Mouse (Mus musculus) c-Kit-positive CD71-positive TER-119-negative erythroid progenitor cells, embryonic 14.5 days (primary cell): ENCODE data around the gene Prr19.
A peak's percentile ranks its signal among the peaks of the same experiment; 100 is the strongest.

Experiments used
- DNase-seq: peaks from one replicate; pipeline ENCODE4 v3.0.0-alpha.2; 2013; ENCODE audit warnings: low read depth

The Prr19 gene

DNA sequence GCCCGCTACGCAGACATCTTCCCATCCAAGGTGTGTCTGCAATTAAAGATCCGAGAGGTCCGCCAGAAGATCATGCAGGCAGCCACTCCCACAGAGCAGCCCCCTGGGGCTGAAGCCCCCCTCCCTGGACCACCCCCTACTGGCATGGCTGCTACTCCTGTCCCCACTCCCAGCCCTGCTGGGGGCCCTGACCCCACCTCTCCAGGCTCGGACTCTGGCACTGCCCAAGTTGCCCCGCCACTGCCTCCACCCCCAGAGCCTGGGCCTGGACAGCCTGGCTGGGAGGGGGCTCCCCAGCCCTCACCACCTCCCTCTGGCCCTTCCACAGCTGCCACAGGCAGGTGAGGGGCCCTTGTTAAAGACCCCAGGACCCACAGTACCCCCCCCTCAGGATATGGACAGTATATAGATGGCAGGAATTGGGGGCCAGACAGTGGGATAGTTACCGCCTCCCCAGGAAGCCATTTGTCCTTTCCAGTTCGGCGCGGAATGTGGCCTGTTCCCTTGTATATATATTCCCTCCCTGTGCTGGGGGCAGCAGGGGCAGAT lies 7.9 kb upstream of the Prr19 start:
- DNase-seq = no peak

DNA sequence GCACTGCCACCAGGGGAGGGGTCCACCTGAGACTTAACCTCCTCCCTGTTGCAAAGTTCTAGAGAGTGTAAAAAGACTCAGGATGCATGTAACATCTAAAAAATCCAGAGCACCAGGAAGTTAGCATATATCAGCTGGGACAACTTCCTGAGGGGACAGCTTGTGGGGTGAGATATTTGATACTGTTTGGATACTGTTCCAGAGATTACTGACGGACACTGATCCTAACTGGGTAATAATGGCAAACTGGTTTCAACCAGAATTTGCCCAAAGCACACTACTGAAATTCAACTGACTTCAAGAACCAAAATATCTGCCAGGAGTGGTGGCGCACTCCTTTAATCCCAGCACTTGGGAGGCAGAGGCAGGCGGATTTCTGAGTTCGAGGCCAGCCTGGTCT lies 6.7 kb upstream of the Prr19 start:
- no peak for DNase-seq

DNA sequence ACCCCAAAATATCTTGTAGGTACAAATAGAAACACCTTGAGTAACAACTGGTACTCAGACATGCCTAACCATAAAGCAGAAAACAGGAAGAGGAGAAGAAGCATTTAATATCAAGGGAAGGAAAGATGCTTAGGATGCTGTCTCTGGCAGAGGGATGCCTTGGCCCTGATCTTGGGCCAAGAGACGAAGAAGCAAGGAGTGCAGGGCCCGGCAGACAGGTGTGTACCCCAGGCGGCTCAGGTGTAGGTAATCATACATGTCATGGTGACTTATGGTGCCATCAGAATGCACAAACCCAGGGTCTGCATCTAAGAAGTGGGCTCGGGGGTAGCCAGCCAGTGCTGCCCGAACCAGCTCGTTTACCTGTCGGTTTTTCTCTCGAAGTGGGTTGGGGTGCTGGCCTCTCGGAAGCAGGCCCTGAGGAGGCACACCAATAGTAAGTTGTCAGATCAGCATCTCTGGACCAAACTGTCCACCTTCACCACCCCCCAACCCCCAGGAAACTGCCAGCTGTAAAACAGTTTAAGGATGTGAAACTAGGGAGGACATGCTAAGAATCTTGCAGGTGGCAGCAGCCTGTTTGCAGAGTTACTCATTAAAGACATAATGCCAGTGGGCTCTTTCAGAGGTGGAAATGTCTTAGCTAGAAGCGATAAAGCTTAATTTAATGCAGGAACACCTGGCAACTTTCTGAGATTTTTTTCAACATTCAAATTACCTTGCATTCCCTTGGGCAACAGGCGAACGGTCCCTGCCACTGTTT lies 6.1 kb upstream of the Prr19 start:
- no peak for DNase-seq

DNA sequence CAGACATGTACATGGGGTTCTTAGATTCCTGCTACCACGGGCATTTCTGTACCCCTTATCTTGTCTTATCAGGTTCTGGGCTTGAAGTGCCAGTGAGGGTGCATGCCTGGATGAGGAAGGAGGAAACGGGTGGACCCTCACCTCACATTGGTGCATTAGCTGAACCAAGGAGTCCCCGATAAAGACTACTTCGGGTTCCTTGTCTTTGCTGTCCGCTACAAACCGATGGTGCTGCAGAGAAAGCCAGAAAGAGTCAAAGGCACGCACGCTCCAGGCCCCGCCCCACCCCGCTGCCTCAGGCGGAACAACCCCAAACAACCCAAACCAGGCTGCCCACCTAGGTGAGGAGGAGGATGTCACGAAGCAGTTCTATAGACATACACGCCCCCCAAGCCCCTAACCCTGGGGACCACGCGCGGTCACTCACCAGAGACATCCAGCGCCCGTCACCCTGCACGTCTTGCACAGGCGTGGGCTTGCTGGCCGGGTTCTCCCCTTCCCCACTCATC lies 4.2 kb upstream of the Prr19 start:
- no peak for DNase-seq

DNA sequence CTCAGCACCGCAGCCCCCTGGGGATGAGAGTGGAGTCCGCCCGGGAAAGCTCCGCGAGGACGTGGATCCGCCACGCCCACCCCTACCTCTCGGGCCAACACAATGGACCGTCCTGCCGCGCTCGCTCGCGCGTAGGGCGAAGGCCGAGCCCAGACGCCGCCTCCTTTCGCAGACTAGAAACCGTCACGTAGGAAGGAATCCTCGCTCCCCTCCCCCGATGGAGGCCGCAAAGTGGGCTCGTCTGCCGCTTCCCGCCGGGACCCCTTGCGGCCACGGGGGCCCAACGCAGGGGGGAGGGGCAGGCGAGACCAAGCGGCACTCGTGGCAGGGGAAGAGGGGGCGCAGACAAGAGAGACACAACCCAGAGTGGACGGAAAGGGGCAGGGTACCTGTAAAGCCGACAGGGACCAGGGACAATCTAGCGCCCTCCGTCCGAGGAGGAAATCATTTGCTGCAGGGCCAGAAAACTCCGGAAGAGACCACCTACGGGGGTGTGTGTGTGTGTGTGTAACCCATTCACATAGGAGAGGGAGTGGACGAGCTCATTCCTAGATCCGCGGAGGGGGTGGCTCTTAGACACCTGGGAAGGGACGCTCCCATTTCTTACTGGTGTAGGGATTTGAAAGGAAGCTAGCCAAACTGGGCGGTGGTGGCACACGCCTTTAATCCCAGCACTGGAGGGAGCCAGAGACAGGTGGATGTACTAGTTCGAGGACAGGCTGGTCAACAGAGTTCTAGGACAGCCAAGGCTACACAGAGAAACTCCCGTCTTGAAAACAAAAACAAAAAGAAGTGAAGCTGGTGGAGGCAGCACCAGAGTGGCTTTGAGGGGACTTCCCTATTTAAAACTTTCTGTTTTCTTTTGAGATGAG lies 3.5 kb upstream of the Prr19 start, which contains the start of gene Pafah1b3:
Gene Pafah1b3 (minus strand): TSS at position 533 of the 872 bp plus-strand sequence.
- no peak for DNase-seq

DNA sequence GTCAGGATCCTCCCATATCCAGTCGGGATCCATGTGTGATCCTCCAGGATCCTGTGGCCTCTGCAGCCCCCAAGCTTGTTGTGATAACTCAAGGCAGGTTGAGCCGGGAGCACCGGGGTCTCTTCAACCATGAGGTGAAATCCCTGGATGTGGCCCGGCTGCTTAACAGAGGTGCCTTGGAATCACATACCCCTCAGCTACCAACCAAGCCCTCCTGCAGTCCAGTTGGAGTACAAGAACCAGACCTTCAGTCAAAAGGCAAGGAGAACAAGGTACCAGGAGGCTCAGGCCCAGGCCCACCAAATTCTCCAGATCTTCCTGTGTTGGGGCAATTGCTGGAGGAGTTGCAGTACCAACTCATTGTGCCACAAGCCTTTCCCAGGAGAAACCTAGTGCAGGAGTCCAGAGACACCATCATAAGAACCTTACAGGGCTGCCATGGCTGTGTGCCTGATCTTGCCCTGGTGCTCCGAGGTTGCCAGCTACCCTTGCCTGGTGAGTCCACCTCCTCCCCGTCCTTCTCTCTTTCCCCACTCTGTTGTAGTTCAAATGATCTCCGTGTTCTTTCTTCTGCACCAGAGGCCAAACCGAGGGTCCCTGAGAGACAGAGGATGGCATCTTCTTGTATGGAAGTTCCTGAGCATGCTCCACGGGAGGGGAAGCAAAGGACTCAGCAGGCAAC lies 1.9 kb downstream of the Prr19 start:
- DNase-seq = no peak

DNA sequence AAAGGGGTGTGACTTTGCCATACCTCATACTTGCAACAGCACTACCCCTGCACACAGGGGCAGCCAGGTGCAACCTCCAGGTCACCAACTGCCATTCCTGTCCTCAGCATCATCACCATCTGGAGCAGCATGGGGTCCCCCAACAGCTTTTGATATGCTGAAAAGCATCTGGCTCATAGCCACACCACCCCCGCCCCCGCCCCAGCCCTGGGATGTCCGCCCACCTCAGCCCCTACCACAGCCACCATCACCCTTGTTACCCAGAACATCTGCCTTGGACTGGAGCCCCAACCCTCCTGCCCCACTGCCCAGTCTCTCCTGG lies 2.4 kb downstream of the Prr19 start:
- no peak for DNase-seq

DNA sequence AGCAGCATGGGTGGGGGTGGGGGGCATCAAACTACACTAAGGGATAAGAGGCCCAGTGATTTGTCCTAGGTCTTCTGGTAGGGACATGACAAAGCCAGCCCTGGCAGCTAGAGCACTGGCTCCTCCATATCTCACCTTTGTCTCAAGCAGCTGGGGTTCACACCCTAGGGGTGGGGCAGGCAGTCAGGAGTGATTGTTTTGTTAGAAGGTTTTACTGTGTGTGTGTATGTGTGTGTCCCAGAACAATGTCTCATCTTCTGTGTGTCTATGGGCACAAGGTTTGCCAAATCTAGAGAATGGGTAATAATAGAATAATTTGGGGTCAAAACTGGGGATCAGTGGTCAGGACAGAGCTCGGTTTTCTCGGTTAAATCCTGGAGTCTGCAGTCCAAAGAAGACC lies 4.3 kb downstream of the Prr19 start:
- DNase-seq = no peak

DNA sequence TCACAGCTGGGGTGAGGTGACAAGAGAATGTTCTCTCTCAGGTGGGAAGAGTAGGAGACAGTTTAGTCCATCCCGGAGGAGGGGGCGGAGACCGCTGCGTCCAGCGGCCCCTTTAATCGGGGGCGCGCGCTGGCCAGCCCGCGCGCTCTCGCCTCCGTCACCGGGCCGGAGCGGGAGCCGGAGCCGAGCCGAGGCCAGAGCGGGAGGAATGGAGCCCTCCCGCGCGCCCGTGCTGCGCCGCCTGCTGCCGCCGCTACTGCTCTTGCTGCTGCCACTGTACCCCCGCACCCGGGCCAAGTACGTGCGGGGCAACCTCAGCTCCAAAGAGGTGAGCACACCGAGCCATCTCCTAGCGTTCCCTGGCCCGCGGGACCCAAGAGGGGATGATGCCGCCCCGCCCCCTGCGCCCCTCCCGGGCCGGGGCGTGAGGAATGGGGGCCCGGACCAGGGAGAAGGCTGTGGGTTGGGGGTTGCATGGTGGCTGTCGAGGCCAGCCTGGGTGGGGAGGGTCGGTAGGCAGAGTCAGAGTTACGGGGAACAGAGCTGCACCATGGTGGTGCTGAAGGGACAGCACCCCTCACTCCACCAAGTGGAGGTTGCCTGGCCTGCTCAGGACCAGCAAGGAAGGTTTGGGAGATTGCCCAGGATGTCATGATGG lies 4.9 kb downstream of the Prr19 start, which contains the start of gene Tmem145:
Gene Tmem145 (plus strand): TSS at position 151 of the 658 bp plus-strand sequence.
- no peak for DNase-seq

DNA sequence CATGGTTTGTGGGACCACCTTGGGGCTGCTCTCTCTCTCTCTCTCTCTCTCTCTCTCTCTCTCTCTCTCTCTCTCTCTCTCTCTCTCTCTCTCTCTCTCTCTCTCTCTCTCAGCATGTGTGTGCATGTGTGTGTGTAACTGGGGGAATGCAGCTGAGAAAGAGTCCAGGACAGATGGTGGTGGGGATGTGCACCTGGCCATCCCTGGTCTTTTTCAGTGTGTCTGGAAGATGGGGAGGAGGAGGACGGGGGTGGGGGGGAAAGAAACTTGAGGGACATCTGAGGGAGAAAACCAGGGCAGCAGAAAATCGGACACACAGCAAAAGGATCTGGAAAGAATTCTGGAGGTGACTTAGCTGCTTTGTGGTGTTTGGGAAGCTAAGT lies 5.4 kb downstream of the Prr19 start:
- no peak for DNase-seq

DNA sequence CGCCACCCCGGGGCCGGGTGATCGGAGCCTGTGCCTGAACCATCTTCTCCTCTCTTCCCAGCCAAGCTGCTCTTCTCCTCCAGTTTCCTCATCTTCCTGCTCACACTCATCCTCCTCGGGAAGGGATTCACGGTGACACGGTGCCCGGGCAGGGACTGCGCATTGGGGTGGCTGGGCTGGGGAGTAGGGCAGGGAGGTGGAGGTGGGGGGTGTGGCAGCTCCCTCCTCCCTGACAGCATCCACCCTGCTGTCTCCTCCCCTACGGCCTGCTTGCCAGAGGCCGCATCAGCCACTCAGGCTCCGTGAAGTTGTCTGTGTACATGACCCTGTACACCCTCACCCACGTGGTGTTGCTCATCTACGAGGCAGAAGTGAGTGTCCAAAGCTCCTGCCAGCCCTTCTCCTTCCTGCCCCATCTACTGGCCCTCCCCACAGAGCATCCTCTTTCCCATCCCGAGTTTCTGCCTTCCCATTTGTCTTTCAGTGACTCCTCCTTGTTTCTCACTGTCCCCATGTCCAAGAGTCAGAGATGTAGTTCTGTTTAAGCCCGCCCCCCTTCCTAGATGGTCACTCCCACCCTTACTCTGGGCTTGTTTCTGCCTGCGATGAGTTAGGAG lies 7.6 kb downstream of the Prr19 start:
- DNase-seq = no peak

DNA sequence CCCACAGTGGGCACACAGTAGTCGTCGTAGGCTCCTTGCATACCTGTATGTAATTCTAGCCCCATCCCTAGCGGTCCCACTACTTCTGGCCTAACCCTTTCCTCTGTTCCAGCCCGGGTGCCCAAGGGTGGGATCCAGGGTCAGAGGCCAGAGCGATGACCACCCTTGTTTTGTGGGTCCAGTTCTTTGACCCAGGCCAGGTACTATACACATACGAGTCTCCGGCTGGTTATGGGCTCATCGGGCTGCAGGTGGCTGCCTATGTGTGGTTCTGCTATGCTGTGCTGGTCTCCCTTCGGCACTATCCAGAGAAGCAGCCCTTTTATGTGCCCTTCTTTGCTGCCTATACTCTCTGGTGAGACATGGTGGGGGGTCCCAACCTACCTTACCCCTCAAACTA lies 8.2 kb downstream of the Prr19 start:
- DNase-seq = no peak

DNA sequence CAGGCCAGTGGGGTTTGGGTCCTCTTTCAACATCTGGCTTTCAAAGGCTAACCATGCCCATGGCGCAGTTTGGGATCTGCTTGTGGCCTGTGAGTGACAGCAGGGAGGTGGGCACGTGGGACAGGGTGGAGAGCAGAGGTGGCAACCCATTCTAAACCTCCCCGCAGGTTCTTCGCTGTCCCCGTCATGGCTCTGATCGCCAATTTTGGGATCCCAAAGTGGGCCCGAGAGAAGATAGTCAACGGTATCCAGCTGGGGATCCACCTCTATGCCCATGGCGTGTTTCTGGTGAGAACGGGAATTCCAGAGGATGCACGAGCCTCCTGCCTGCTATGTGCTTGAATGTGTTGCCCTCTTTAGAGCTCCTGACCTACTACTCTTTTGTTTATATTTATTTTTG lies 10.0 kb downstream of the Prr19 start:
- DNase-seq = no peak

DNA sequence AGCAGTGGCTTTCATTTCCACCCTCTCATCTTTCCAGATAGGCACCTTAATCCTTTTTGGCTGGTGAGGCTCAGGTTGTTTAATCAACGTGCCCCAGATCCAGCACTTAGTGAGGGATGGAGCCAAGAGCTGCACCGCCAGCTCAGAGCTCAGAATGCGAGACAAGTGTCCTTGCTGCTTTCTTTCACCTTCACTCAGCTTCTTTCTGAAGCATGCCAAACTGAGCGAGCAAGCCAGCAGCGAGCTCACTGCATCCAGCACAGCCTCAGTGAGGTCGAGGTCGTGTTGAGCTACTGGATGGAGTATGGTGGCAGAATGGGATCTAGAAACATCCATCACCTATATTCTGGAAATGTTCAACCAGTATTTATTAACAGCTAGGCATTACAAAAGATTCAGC lies 12.1 kb downstream of the Prr19 start:
- no peak for DNase-seq

DNA sequence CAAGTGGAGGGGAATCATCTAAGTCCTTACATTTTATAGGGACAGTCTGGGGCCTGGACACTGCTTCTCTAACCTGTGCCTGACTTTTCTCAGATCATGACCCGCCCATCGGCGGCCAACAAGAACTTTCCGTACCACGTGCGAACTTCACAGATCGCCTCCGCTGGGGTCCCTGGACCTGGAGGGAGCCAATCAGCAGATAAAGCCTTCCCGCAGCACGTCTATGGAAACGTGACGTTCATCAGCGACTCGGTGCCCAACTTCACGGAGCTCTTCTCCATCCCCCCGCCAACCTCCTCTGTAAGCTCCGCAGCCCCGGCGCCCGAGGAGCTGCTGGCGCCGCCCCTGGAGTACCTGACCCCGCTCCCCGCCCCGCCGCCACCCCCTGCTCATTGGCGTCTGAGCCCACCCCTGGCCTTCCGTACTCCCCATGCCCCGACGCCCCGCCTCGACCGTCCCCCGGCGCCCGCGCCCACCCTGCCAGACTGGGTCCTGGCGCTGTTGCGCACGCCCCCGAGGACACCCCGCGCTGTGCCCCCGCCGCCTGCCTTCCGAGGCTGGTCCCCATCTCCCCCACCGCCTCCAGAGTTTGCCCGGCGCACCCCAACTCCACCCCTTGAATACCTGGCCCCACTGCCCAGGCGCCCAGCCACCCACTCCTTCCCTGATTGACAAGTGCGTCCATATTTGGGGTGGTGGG lies 13.5 kb downstream of the Prr19 start:
- DNase-seq = no peak

DNA sequence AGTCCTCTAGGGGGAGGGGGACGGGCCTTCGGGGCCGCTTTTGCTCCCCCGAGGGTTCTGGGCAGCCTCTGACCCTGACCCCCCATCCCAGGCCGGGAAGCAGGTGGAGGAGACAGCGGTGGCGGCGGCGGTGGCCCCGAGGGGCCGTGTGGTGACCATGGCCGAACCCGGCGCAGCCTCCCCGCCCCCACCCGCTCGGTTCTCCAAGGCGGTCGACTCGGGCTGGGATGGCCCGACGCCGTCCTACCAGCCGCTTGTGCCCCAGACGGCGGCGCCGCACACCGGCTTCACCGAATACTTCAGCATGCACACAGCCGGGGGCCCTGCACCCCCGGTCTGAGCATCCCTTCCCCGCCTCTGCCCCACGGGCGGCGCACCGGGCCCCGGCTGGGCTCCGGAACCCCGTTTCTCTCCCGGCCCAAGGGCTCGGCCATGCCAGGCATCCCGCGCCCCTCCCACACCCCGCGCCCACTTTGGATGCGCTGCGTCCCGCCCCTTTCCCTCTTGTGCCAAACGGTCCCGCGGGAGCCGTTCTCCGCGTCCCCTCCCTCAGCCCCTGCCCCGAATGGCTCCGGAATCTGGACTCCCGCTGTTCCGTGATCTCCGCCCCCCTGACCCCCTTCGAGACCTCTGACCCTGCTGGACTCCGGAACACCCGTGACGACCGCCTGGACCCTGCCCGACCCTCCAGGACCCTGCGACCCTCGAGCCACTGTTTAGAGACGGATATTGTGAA lies 14.3 kb downstream of the Prr19 start:
- DNase-seq = no peak

DNA sequence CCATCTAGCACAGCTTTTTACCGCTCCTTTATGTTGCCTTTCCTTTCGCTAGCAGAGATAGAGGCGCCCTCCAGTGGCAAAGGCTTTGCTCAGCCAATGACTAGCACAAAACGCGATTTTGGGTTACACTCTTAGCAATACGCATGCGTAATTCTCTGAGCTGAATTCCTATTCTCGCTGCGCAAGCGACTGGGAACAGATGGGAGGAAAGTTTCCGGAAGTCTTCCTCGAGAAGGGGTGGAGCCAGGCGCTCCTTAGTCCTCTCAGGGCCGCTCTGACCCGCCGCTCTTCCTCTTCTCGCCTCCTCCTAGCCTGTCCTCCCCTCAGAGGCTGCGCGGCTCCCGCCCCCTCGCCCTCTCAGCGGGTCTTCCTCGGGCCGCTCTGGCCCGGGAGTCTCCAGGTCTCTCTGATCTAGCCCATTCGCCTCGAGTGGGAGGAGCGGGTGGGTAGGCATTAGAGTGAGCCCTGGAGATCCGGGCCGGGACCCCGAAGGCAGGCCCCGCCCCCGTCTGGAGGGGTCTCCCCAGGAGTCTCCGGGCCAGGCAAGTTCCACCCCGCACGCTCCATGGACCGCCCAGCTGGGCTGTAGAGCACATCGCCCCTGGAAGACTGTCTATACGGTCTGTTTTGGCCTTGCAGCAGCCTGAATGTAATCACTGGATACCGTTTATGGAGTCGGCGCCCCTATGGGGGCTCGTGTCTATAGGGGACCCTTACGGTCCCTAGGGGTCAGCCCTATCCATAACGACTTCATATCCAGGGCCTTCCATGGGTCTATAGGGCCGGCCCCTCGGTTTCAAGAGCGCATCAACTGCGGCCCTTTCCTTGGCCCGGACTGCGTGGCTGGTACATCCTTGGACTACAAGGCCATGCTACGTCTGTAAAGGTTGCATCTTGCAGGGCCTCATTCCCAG lies 15.6 kb downstream of the Prr19 start, which contains the start of gene Megf8:
Gene Megf8 (plus strand): TSS at position 633 of the 914 bp plus-strand sequence.
- peak; percentile 97 for DNase-seq

DNA sequence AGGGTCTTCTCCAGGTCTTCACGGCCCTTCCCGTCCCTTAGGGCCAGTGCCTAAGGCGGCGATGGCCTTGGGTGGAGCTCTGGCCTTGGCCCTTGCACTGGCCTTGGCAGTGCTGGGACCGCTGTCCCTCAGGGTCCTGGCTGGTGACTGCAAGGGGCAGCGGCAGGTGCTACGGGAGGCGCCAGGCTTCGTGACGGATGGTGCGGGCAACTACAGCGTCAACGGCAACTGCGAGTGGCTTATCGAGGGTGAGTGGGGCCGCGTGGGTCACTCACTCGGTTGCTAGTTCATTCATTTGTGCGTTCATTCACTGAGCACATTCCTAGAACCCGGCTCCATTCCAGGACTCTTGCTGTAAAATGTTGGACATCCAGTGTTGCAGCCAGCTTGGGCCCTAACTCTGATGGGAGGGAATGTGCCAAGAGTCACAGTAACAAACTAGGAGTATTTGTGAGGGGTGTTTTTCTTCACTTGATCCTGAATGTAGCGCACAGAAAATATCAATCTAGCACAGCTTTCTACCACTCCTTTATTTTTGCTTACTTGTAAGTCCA lies 16.3 kb downstream of the Prr19 start:
- DNase-seq = no peak
